Mouse (Mus musculus) cerebellum, postnatal 25 days (tissue): ENCODE results near the gene Gm10277.

Source experiments
- DNase-seq, 2 experiments: peaks; one replicate each; pipeline ENCODE4 v3.0.0; 2021; ENCODE audit warnings: mixed read lengths in 2 of 2

Gm10277 gene

GRCm38 (mm10) chr11:77795216-77795615 lies 7.7 kb upstream of the Gm10277 start:
- no peak for DNase-seq

GRCm38 (mm10) chr11:77793238-77793930 lies 5.8 kb upstream of the Gm10277 start:
- peak; percentile 97 for DNase-seq

- no peak for DNase-seq
These were observed 5.0 kb upstream of the Gm10277 start for GRCm38 (mm10) chr11:77792566-77792909.

- DNase-seq, result peak; percentile 52 to 68
These were observed 4.4 kb upstream of the Gm10277 start for GRCm38 (mm10) chr11:77791752-77792565.

- no peak for DNase-seq
These were observed 3.7 kb upstream of the Gm10277 start for GRCm38 (mm10) chr11:77791241-77791727.

- no peak for DNase-seq
These were observed 2.7 kb upstream of the Gm10277 start for GRCm38 (mm10) chr11:77790286-77790685.

- DNase-seq, result no peak
These were observed 2.0 kb upstream of the Gm10277 start for GRCm38 (mm10) chr11:77789512-77789911.

GRCm38 (mm10) chr11:77785768-77786561 lies 1.6 kb downstream of the Gm10277 start:
- DNase-seq, result peak; percentile 65 to 70

GRCm38 (mm10) chr11:77785396-77785767 lies 2.2 kb downstream of the Gm10277 start:
- DNase-seq, result peak in 1 of 2 experiments; percentile 28

- no peak for DNase-seq
These were observed 2.7 kb downstream of the Gm10277 start for GRCm38 (mm10) chr11:77784894-77785293.

- peak in 1 of 2 experiments; percentile 47 for DNase-seq
These were observed 3.5 kb downstream of the Gm10277 start for GRCm38 (mm10) chr11:77783747-77784646.

- DNase-seq, result peak in 1 of 2 experiments; percentile 53
These were observed 4.3 kb downstream of the Gm10277 start for GRCm38 (mm10) chr11:77783211-77783746.

GRCm38 (mm10) chr11:77782104-77782815 lies 5.3 kb downstream of the Gm10277 start:
- DNase-seq, result peak in 1 of 2 experiments; percentile 57

- peak; percentile 57 to 75 for DNase-seq
These were observed 6.5 kb downstream of the Gm10277 start for GRCm38 (mm10) chr11:77781088-77781487.

GRCm38 (mm10) chr11:77779240-77779639 lies 8.3 kb downstream of the Gm10277 start:
- DNase-seq, result no peak

- DNase-seq, result no peak
These were observed 9.6 kb downstream of the Gm10277 start for GRCm38 (mm10) chr11:77777937-77778336.

GRCm38 (mm10) chr11:77777436-77777835 lies 10.1 kb downstream of the Gm10277 start:
- no peak for DNase-seq

- DNase-seq, result no peak
These were observed 11.7 kb downstream of the Gm10277 start for GRCm38 (mm10) chr11:77775701-77776400.

GRCm38 (mm10) chr11:77771879-77772713 lies 15.5 kb downstream of the Gm10277 start:
- DNase-seq, result peak; percentile 23 to 40
